Mouse (Mus musculus) granulocyte monocyte progenitor cell, adult 5-6 weeks (primary cell): Measurements from ENCODE around the gene Bcl3. TPM values are rescaled to one million over a fixed set of nuclear protein-coding genes. Genes with fewer than 3 reads are reported as not detected.

Source experiments
- ATAC-seq: replicated peaks from 2 replicates; pipeline ENCODE4 v1.8.0; 2016; ENCODE audit warnings: mild to moderate bottlenecking, moderate TSS enrichment, inconsistent platforms; ENCODE audit not compliant: poor library complexity, severe bottlenecking
- total RNA-seq, 2 experiments: library from RNA; stranded (forward) in 1 of 2; stranded (reverse) in 1 of 2; fragments of 200-712, 200-1000 nt in 1 of 2; fragments of >200 nt in 1 of 2; fragmentation: Nextera tagmentation in 1 of 2; gene quantifications; 2 replicates each; pipeline ENCODE4 v1.2.3; 2014 to 2017

Gene Bcl3
- 7.5 and 8.5 TPM in 2 replicates for total RNA-seq (2014; fragmentation: Nextera tagmentation)
- total RNA-seq (2017): 0.57 and 1.0 TPM in 2 replicates

- ATAC-seq: peak; percentile 26
These were observed at the start of gene Bcl3 for GRCm38 (mm10) chr7:19822604-19823058. Bcl3 (minus strand) TSS chr7:19822770.

GRCm38 (mm10) chr7:19871943-19872601 is 49.5 kb upstream of the Bcl3 start:
- no peak for ATAC-seq

- peak; percentile 86 for ATAC-seq
These were observed 48.6 kb upstream of the Bcl3 start for GRCm38 (mm10) chr7:19871137-19871621.

- ATAC-seq: no peak
These were observed 45.3 kb upstream of the Bcl3 start for GRCm38 (mm10) chr7:19867751-19868399.

- no peak for ATAC-seq
These were observed 43.9 kb upstream of the Bcl3 start for GRCm38 (mm10) chr7:19866490-19866889.

GRCm38 (mm10) chr7:19865246-19866036 is 42.9 kb upstream of the Bcl3 start:
- no peak for ATAC-seq

- ATAC-seq: no peak
These were observed 41.7 kb upstream of the Bcl3 start for GRCm38 (mm10) chr7:19864241-19864640.

GRCm38 (mm10) chr7:19861199-19861598 is 38.6 kb upstream of the Bcl3 start, which contains the start of gene Ceacam16:
Ceacam16 (minus strand) TSS chr7:19861299.
- no peak for ATAC-seq

GRCm38 (mm10) chr7:19859740-19860139 is 37.2 kb upstream of the Bcl3 start:
- ATAC-seq: no peak

- peak; percentile 66 for ATAC-seq
These were observed 33.7 kb upstream of the Bcl3 start for GRCm38 (mm10) chr7:19856283-19856682.

GRCm38 (mm10) chr7:19855663-19856062 is 33.1 kb upstream of the Bcl3 start:
- ATAC-seq: peak; percentile 69

- ATAC-seq: no peak
These were observed 31.0 kb upstream of the Bcl3 start for GRCm38 (mm10) chr7:19853526-19853925.

- ATAC-seq: peak; percentile 21
These were observed 29.4 kb upstream of the Bcl3 start, which contains the start of gene Gm19345 for GRCm38 (mm10) chr7:19851858-19852570. Gm19345 (plus strand) TSS chr7:19852003.

GRCm38 (mm10) chr7:19844521-19845171 is 22.1 kb upstream of the Bcl3 start:
- peak; percentile 72 for ATAC-seq

GRCm38 (mm10) chr7:19843561-19843960 is 21.0 kb upstream of the Bcl3 start:
- ATAC-seq: peak; percentile 34

- no peak for ATAC-seq
These were observed 20.4 kb upstream of the Bcl3 start for GRCm38 (mm10) chr7:19842885-19843504.

- no peak for ATAC-seq
These were observed 19.3 kb upstream of the Bcl3 start for GRCm38 (mm10) chr7:19841686-19842413.

- no peak for ATAC-seq
These were observed 18.4 kb upstream of the Bcl3 start for GRCm38 (mm10) chr7:19840936-19841335.
